Mouse (Mus musculus) liver, postnatal 0 days (tissue): ENCODE measurements around the gene Grcc10. TPM values are rescaled to one million over a fixed set of nuclear protein-coding genes. Genes with fewer than 3 reads are reported as not detected.

Experiments
- ATAC-seq: fragments of 200-750 bp; cut with Nextera tagmentation; 2 replicates; pipeline ENCODE4 v1.8.0; 2017; ENCODE audit warnings: mild to moderate bottlenecking, moderate library complexity
- DNase-seq: peaks from one replicate; pipeline ENCODE4 v3.0.0-alpha.2; 2016
- H3K27ac ChIP-seq: fragments of 300-500 bp; sonication (generic); 2 replicates; pipeline ENCODE4 v1.5.1; 2014; ENCODE audit warnings: antibody characterized with exemption, moderate library complexity, mild to moderate bottlenecking, low read depth
- H3K27me3 ChIP-seq: fragments of 300-500 bp; sonication (generic); 2 replicates; pipeline ENCODE4 v1.6.1; 2014; ENCODE audit warnings: low read length, control low read depth, mixed read lengths; ENCODE audit not compliant: insufficient read depth
- H3K36me3 ChIP-seq: fragments of 300-500 bp; sonication (generic); replicated peaks from 2 replicates; pipeline ENCODE4 v1.6.1; 2014; ENCODE audit warnings: mild to moderate bottlenecking, control low read depth, low read length, moderate library complexity, mixed read lengths; ENCODE audit not compliant: insufficient read depth
- H3K4me1 ChIP-seq: fragments of 300-500 bp; sonication (generic); 2 replicates; pipeline ENCODE4 v1.6.1; 2014; ENCODE audit warnings: antibody characterized with exemption, mild to moderate bottlenecking, control low read depth; ENCODE audit not compliant: insufficient read depth
- H3K4me2 ChIP-seq: fragments of 300-500 bp; sonication (generic); 2 replicates; pipeline ENCODE4 v1.6.1; 2014; ENCODE audit warnings: low read depth, mild to moderate bottlenecking, low read length, moderate library complexity, mixed read lengths
- H3K4me3 ChIP-seq: fragments of 300-500 bp; sonication (generic); 2 replicates; pipeline ENCODE4 v1.5.1; 2014; ENCODE audit warnings: low read depth, low read length
- H3K9ac ChIP-seq: fragments of 300-500 bp; sonication (generic); replicated peaks from 2 replicates; pipeline ENCODE4 v1.6.1; 2014; ENCODE audit warnings: mild to moderate bottlenecking, moderate library complexity
- H3K9me3 ChIP-seq: fragments of 300-500 bp; sonication (generic); 2 replicates; pipeline ENCODE4 v1.6.1; 2016; ENCODE audit warnings: mild to moderate bottlenecking, control low read depth, low read length, mixed read lengths
- CTCF ChIP-seq: sonication (generic); IDR thresholded peaks from 2 replicates; pipeline ENCODE4 v1.5.1; 2016; ENCODE audit warnings: antibody characterized with exemption, low read depth
- EP300 ChIP-seq: IDR thresholded peaks from 2 replicates; pipeline ENCODE4 v1.6.1; 2016; ENCODE audit warnings: antibody characterized with exemption, low read depth, mild to moderate bottlenecking
- WGBS: fragments of 180-500 bp; shearing (Covaris S2); extraction: QIAGEN DNeasy Blood & Tissue Kit; methylation state at CpG from one replicate; pipeline ENCODE4 v1.1.7; 2014; ENCODE audit not compliant: insufficient replicate concordance; 5-methylcytosine and 5-hydroxymethylcytosine counted together
- polyA plus RNA-seq: library from polyadenylated mRNA; unstranded; fragments of >200 nt; fragmentation: Nextera tagmentation; extraction: Ambion mirVana; gene quantifications from 2 replicates; pipeline ENCODE4 v1.2.1, GENCODE M21; 2015

Gene Grcc10
- polyA plus RNA-seq, 1 experiment from 2014 or later, result 148 TPM

- H3K4me2 ChIP-seq, result peak overlapping the region; percentile 88; the same call in 1 of the 2 replicates
- DNase-seq, result no peak
- H3K4me1 ChIP-seq, result peaks cover 29% of the 10 kb centered on the region
- peak overlapping the region; percentile 40; the same call in 1 of the 2 replicates for H3K27ac ChIP-seq
- H3K4me3 ChIP-seq, result no peak overlapping the region
- ATAC-seq, result no peak
- H3K9ac ChIP-seq, result peak overlapping the region; percentile 41; the same call in 1 of the 2 replicates
- H3K9me3 ChIP-seq, result no peaks in the 10 kb centered on the region
- no peaks in the 10 kb centered on the region for H3K36me3 ChIP-seq
- TF ChIP-seq EP300 (no peak), CTCF (no peak)
- peaks cover 22% of the 10 kb centered on the region for H3K27me3 ChIP-seq
- WGBS, result 60% methylated on average over 5 of the region's 5 CpGs
Observed at GRCm38 (mm10) chr6:124757909-124758848, 17.0 kb upstream of the Grcc10 start.

- 32% methylated on average over 5 of the region's 5 CpGs for WGBS
- Histone ChIP-seq H3K4me1 (peaks cover 29% of the 10 kb centered on the region), H3K9ac (peak overlapping the region; percentile 41; the same call in 1 of the 2 replicates), H3K9me3 (no peaks in the 10 kb centered on the region), H3K4me2 (peak overlapping the region; percentile 88), H3K27me3 (peaks cover 22% of the 10 kb centered on the region), H3K4me3 (peak overlapping the region; percentile 72), H3K36me3 (no peaks in the 10 kb centered on the region), H3K27ac (peak overlapping the region; percentile 40; the same call in 1 of the 2 replicates)
- DNase-seq, result no peak
- no peak for ATAC-seq
- TF ChIP-seq CTCF (no peak), EP300 (no peak)
Observed at GRCm38 (mm10) chr6:124757351-124757880, 16.2 kb upstream of the Grcc10 start.

GRCm38 (mm10) chr6:124756652-124757350, 15.6 kb upstream of the Grcc10 start:
- peaks cover 29% of the 10 kb centered on the region for H3K4me1 ChIP-seq
- peak overlapping the region; percentile 88 for H3K4me2 ChIP-seq
- peak overlapping the region; percentile 72 for H3K4me3 ChIP-seq
- DNase-seq (peak; percentile 74), ATAC-seq (peak; percentile 67)
- H3K27ac ChIP-seq, result peak overlapping the region; percentile 92
- no peaks in the 10 kb centered on the region for H3K36me3 ChIP-seq
- H3K9ac ChIP-seq, result peak overlapping the region; percentile 79
- peaks cover 22% of the 10 kb centered on the region for H3K27me3 ChIP-seq
- 3% methylated on average over 40 of the region's 54 CpGs for WGBS
- TF ChIP-seq EP300 (no peak), CTCF (no peak)
- no peaks in the 10 kb centered on the region for H3K9me3 ChIP-seq

GRCm38 (mm10) chr6:124755831-124756595, 14.8 kb upstream of the Grcc10 start, which contains the start of the genes Gm45234 and Atn1:
Gm45234 (minus strand) TSS chr6:124756021.
Atn1 (minus strand) TSS chr6:124756524.
- peak; percentile 66 for ATAC-seq
- peak; percentile 73 for DNase-seq
- Histone ChIP-seq H3K9me3 (no peaks in the 10 kb centered on the region), H3K4me1 (peaks cover 32% of the 10 kb centered on the region), H3K4me3 (peak within 1 kb of the TSS; percentile 72), H3K36me3 (no peaks in the 10 kb centered on the region), H3K4me2 (peak within 1 kb of the TSS; percentile 88), H3K9ac (peak within 1 kb of the TSS; percentile 79), H3K27ac (peak within 1 kb of the TSS; percentile 92), H3K27me3 (peaks cover 22% of the 10 kb centered on the region)
- WGBS, result under 1% methylated on average over 52 of the region's 100 CpGs
- no peak for TF ChIP-seq EP300
- TF ChIP-seq CTCF, result no peak

GRCm38 (mm10) chr6:124755306-124755705, 14.1 kb upstream of the Grcc10 start:
- peak overlapping the region; percentile 79 for H3K9ac ChIP-seq
- peak overlapping the region; percentile 88 for H3K4me2 ChIP-seq
- ATAC-seq (no peak), DNase-seq (no peak)
- TF ChIP-seq CTCF (no peak), EP300 (no peak)
- peaks cover 22% of the 10 kb centered on the region for H3K27me3 ChIP-seq
- no peaks in the 10 kb centered on the region for H3K36me3 ChIP-seq
- peak overlapping the region; percentile 72 for H3K4me3 ChIP-seq
- peaks cover 32% of the 10 kb centered on the region for H3K4me1 ChIP-seq
- peak overlapping the region; percentile 92; the same call in 1 of the 2 replicates for H3K27ac ChIP-seq
- WGBS, result 19% methylated on average over 3 of the region's 3 CpGs
- H3K9me3 ChIP-seq, result no peaks in the 10 kb centered on the region
